Mouse (Mus musculus) heart, postnatal 0 days (tissue): ENCODE data around the gene Spdye4b. TPM values are rescaled to one million over a fixed set of nuclear protein-coding genes. Genes with fewer than 3 reads are reported as not detected.

Experiments
- ATAC-seq: fragments of 200-750 bp; cut with Nextera tagmentation; 2 replicates; pipeline ENCODE4 v1.8.0; 2017; ENCODE audit warnings: low read depth, moderate number of reproducible peaks, moderate library complexity; ENCODE audit not compliant: insufficient read depth
- DNase-seq: peaks from one replicate; pipeline ENCODE4 v3.0.0-alpha.2; 2016; ENCODE audit warnings: low spot score
- H3K27ac ChIP-seq: fragments of 300-500 bp; sonication (generic); 2 replicates; pipeline ENCODE4 v1.5.1; 2014; ENCODE audit warnings: low read depth, mild to moderate bottlenecking
- H3K27me3 ChIP-seq: fragments of 300-500 bp; sonication (generic); 2 replicates; pipeline ENCODE4 v1.6.1; 2014; ENCODE audit warnings: low read length, mixed read lengths; ENCODE audit not compliant: control insufficient read depth, insufficient read depth
- H3K36me3 ChIP-seq: fragments of 300-500 bp; sonication (generic); replicated peaks from 2 replicates; pipeline ENCODE4 v1.6.1; 2014; ENCODE audit warnings: low read length, mixed read lengths; ENCODE audit not compliant: control insufficient read depth, insufficient read depth
- H3K4me1 ChIP-seq: fragments of 300-500 bp; sonication (generic); 2 replicates; pipeline ENCODE4 v1.6.1; 2014; ENCODE audit warnings: antibody characterized with exemption; ENCODE audit not compliant: control insufficient read depth, insufficient read depth
- H3K4me2 ChIP-seq: fragments of 300-500 bp; sonication (generic); 2 replicates; pipeline ENCODE4 v1.6.1; 2014; ENCODE audit warnings: low read depth, mild to moderate bottlenecking, low read length, moderate library complexity
- H3K4me3 ChIP-seq: fragments of 300-500 bp; sonication (generic); 2 replicates; pipeline ENCODE4 v1.5.1; 2014; ENCODE audit warnings: low read depth, low read length
- H3K9ac ChIP-seq: fragments of 300-500 bp; sonication (generic); replicated peaks from 2 replicates; pipeline ENCODE4 v1.6.1; 2014; ENCODE audit warnings: low read depth, low read length, mixed read lengths
- H3K9me3 ChIP-seq: fragments of 300-500 bp; sonication (generic); replicated peaks from 2 replicates; pipeline ENCODE4 v1.6.1; 2016; ENCODE audit warnings: low read length; ENCODE audit not compliant: control insufficient read depth
- CTCF ChIP-seq: IDR thresholded peaks from 2 replicates; pipeline ENCODE4 v1.5.1; 2016; ENCODE audit warnings: antibody characterized with exemption, control low read depth, low read depth
- EP300 ChIP-seq: IDR thresholded peaks from 2 replicates; pipeline ENCODE4 v1.6.1; 2016; ENCODE audit warnings: antibody characterized with exemption, low read depth
- WGBS: fragments of 180-500 bp; shearing (Covaris S2); extraction: QIAGEN DNeasy Blood & Tissue Kit; methylation state at CpG from one replicate; pipeline ENCODE4 v1.1.7; 2014; 5-methylcytosine and 5-hydroxymethylcytosine counted together
- polyA plus RNA-seq: library from polyadenylated mRNA; unstranded; fragments of >200 nt; fragmentation: Nextera tagmentation; extraction: Ambion mirVana; gene quantifications from 2 replicates; pipeline ENCODE4 v1.2.1, GENCODE M21; 2015
- total RNA-seq: library from RNA; depleted of rRNA; stranded (reverse); fragments of >200 nt; gene quantifications from 2 replicates; pipeline ENCODE4 v1.2.3, GENCODE M21; 2014; ENCODE audit warnings: low replicate concordance

Gene Spdye4b
- total and polyA plus RNA-seq, 2 experiments from 2014 or later: not detected

DNA sequence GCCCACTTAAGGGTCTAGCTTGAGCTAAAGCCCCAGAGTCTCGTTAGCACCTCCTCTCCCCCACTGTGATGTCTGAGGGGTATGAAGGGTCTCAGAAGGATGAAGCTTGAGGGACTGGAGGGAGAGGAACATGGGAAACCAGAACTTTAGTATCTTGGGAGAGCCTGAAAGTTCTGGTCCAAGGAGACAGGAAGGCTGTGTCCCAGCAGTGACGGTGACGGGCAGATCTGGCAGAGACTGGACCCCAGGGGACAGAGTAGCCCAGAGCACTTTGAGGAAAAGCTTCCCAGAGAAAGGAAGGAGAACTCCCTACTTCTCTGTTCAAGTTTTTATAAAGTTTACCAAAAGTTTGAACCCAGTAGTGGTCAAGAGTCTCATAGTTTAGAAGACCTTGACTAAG is 33.3 kb upstream of the Spdye4b start, which contains the start of gene Olfr718-ps1:
Gene Olfr718-ps1 (minus strand): TSS at position 101 of the 400 bp plus-strand sequence.
- TF ChIP-seq CTCF: no peak
- no peak for TF ChIP-seq EP300
- ATAC-seq: no peak
- no peak within 1 kb of the TSS for H3K27ac ChIP-seq
- no peaks in the 10 kb centered on the region for H3K4me1 ChIP-seq
- H3K9me3 ChIP-seq: no peaks in the 10 kb centered on the region
- H3K36me3 ChIP-seq: no peaks in the 10 kb centered on the region
- H3K4me3 ChIP-seq: no peak within 1 kb of the TSS
- no peak within 1 kb of the TSS for H3K4me2 ChIP-seq
- no peaks in the 10 kb centered on the region for H3K27me3 ChIP-seq
- DNase-seq: no peak
- WGBS: 48% methylated on average over 3 of the region's 3 CpGs
- H3K9ac ChIP-seq: no peak within 1 kb of the TSS

GRCm38 (mm10) chr5:143148661-143149060 is 32.2 kb upstream of the Spdye4b start:
- Histone ChIP-seq H3K4me1 (no peaks in the 10 kb centered on the region), H3K27ac (no peak overlapping the region), H3K9me3 (no peaks in the 10 kb centered on the region), H3K9ac (no peak overlapping the region), H3K4me3 (no peak overlapping the region), H3K4me2 (no peak overlapping the region), H3K27me3 (no peaks in the 10 kb centered on the region), H3K36me3 (no peaks in the 10 kb centered on the region)
- TF ChIP-seq CTCF (no peak), EP300 (no peak)
- DNase-seq: no peak
- no peak for ATAC-seq
- WGBS: 82% methylated on average over 5 of the region's 5 CpGs

GRCm38 (mm10) chr5:143149536-143149935 is 31.3 kb upstream of the Spdye4b start:
- WGBS: 91% methylated on average over 2 of the region's 2 CpGs
- no peak for DNase-seq
- Histone ChIP-seq H3K36me3 (no peaks in the 10 kb centered on the region), H3K9ac (no peak overlapping the region), H3K4me1 (no peaks in the 10 kb centered on the region), H3K27ac (no peak overlapping the region), H3K27me3 (no peaks in the 10 kb centered on the region), H3K9me3 (no peaks in the 10 kb centered on the region), H3K4me3 (no peak overlapping the region), H3K4me2 (no peak overlapping the region)
- no peak for ATAC-seq
- TF ChIP-seq CTCF (no peak), EP300 (no peak)

- H3K4me3 ChIP-seq: no peak overlapping the region
- no peak overlapping the region for H3K4me2 ChIP-seq
- no peaks in the 10 kb centered on the region for H3K4me1 ChIP-seq
- ATAC-seq: no peak
- H3K27ac ChIP-seq: no peak overlapping the region
- DNase-seq: no peak
- no peak for TF ChIP-seq CTCF
- no peak for TF ChIP-seq EP300
- H3K27me3 ChIP-seq: no peaks in the 10 kb centered on the region
- H3K36me3 ChIP-seq: no peaks in the 10 kb centered on the region
- WGBS: 70% methylated on average over 2 of the region's 2 CpGs
- no peaks in the 10 kb centered on the region for H3K9me3 ChIP-seq
- H3K9ac ChIP-seq: no peak overlapping the region
Observed at GRCm38 (mm10) chr5:143150044-143150443, 30.8 kb upstream of the Spdye4b start.

DNA sequence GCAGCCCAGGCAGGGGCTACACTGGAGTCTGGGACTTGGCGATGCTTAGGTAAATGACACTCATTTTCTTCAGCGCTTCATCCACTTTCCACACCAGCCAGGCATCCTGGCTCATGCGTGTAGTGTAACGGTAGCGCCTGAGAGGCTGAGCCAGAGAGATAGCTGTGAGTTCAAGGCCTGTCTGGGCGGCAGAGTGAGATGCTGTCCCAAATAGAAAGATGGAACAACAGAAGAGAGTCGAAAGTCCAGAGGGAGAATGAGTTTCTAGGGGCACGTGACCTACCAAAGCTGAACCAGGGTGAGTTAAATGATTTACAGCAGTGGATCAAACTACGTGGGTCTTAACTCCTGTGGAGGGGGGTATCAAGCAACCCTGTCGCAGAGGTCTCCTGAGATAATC is 27.1 kb upstream of the Spdye4b start:
- no peak for TF ChIP-seq EP300
- no peak for TF ChIP-seq CTCF
- no peaks in the 10 kb centered on the region for H3K9me3 ChIP-seq
- no peak overlapping the region for H3K4me2 ChIP-seq
- H3K4me1 ChIP-seq: no peaks in the 10 kb centered on the region
- no peak for DNase-seq
- H3K27ac ChIP-seq: no peak overlapping the region
- H3K36me3 ChIP-seq: no peaks in the 10 kb centered on the region
- no peak overlapping the region for H3K4me3 ChIP-seq
- H3K27me3 ChIP-seq: peaks cover 29% of the 10 kb centered on the region; the same call in 1 of the 2 replicates
- ATAC-seq: no peak
- 84% methylated on average over 10 of the region's 10 CpGs for WGBS
- H3K9ac ChIP-seq: no peak overlapping the region

DNA sequence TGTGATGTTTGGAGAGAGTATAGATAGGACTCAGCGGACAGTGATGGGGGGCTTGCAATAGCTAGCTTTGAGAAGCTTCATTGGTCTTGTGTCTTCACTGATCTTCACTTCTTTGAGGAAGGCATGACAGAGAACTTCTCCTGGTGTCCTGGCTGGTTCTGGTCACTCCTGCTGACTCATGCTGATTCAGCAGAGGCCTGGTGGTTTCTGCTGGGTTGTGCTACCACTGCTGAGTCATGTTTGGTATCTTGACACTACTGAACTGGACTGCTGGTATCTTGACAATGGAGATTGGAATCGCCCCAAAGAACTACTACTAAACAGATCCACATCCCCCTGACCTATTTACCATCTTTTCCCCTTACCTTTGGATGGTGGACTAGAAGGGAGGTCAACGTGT is 25.3 kb upstream of the Spdye4b start:
- DNase-seq: no peak
- Histone ChIP-seq H3K9ac (no peak overlapping the region), H3K27ac (no peak overlapping the region), H3K4me2 (no peak overlapping the region), H3K4me3 (no peak overlapping the region), H3K9me3 (no peaks in the 10 kb centered on the region), H3K36me3 (no peaks in the 10 kb centered on the region), H3K4me1 (no peaks in the 10 kb centered on the region), H3K27me3 (peaks cover 29% of the 10 kb centered on the region; the same call in 1 of the 2 replicates)
- 84% methylated on average over 3 of the region's 3 CpGs for WGBS
- TF ChIP-seq CTCF: no peak
- TF ChIP-seq EP300: no peak
- ATAC-seq: no peak
